Mouse (Mus musculus) adipocyte (in vitro differentiated cells): ENCODE measurements at regions not wholly inside any gene's neighbourhood (a gene's known extent, or its start where the extent isn't known, plus 50 kb on each side); places are given as distances from the start of the nearest gene placed in this dataset.

Source experiments
- DNase-seq: peaks from one replicate; pipeline ENCODE4 v3.0.0-alpha.2; 2016; ENCODE audit warnings: low spot score

DNA sequence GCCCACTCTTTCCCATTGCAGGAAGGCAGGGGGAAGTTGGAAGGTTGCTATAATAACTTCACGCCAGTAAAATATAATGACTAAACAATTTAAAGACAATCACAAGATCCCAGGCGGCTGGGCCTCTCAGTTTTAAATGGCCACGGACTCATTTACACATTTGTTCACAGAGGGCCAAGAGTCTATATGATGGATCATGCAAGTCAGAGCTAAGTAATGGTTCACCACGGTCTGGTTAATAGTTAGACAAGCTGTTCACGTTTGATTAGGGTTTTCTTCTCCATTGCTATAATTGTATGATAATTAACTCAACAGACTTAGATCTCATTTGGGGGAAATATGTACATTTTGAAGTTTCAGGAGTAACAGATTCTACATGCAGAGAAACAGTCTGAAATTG, 170.0 kb downstream of the Ppargc1a start:
- DNase-seq = no peak

DNA sequence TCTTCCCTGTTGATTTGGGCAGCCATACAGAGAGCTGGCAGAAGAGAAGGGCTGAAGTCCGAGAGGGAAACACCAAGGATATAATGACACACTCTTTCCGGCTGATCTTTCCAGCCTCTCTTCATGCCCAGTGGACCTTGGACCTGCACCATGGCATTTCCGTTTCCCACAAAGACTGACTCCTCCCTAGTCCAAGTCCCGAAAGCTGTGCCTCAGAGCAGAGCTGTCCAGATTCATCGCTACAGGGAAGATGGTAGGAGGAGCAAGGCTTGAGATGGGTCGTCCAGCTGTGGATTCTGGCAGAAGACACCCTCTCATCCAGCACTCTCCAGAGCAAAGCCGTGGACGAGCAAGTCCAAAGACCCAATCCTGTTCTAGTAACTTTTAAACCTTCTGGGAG, 176.2 kb downstream of the Ppargc1a start:
- no peak for DNase-seq

DNA sequence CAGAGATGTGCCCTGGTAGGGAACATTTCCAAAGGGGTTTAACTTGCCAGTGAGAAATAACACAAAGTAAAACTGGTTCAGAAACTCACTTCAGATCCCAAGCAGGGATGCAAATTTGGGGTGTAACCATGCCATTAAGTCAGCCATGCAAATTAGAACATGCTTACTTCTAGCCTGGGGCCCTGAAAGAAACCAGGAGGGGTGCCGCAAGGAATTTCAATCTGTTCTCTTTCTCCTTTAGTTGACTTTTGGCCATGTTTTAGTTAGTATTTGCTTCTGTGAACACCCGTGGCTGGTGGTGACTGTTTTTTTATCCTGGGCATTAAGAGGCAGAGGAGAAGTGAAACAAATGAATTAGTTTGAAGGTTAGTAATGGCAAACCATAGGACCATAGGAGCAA, 179.8 kb downstream of the Ppargc1a start:
- DNase-seq = no peak

DNA sequence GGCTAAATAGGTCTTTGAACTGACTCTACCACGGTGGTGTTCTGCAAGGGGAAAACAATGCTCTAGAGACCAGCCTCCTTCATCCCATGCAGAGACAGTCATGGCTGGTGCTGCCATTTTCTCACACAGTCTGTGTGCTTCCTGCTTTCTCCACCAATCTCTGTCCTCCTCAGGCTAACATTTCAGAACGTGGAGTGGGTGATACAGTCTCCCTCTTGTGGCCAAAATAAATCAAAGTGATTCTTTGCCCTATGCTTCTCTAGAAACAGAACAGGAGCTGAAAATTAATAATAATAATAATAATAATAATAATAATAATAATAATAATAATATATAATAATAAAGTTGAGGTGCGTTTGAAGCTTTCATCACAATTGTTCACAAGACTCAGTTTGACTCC, 181.1 kb downstream of the Ppargc1a start:
- peak; percentile 54 for DNase-seq

DNA sequence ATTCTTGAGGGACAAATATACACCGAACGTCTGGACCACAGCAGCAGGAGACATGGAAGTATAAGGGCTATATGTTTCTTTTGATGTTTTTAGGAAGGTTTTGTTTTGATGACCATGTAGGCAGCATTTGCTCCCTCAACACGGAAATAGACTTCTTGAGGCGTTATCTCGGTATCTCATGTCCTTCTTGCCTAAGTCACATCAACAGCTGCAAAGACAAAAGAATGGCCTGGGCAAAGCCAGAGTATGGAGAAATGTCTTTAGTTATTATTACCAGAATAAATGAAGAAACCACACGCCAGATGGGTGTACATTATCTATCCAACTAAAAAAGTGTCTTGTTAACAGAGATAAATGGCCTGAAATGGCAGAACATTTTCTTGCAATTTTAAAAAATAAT, 183.2 kb downstream of the Ppargc1a start:
- DNase-seq = no peak

DNA sequence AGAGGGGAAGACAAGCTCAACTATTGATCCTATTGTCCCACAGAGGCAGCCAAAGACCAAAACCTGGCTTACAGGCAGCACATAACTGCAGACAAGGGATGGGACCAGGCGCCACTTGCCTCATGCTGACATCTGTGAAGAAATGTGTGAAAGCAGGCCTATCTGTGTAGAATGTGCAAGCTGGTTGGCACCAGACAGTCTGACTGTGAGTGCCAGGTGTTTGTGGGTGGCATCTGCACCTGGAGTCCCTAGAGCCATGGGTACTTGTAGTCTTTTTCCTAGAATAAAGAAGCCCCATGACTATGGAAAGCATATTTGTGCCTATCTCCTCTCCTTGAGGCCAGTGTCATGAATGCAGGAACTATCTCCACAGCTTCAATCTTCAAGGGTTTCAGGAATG, 208.4 kb downstream of the Ppargc1a start:
- no peak for DNase-seq

DNA sequence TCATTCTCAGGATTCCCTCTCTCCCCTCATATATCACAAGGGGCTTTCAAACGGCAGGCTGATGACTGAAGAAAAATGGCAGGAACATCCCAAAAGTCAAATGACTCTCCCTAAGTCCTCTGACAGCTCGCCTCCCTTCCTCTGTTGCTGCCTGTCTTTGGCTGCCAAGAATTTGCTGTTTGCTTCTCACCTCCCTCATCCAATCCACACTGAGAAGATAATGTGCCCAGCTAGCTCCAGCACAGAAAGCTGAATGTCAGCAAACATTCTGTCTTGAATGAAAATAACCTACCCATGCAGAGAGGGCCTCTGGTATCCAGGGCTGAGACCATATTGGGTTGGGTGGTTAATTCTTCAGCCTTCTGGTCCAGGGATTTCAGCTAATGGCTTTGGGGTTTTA, 219.3 kb downstream of the Ppargc1a start:
- DNase-seq = no peak

DNA sequence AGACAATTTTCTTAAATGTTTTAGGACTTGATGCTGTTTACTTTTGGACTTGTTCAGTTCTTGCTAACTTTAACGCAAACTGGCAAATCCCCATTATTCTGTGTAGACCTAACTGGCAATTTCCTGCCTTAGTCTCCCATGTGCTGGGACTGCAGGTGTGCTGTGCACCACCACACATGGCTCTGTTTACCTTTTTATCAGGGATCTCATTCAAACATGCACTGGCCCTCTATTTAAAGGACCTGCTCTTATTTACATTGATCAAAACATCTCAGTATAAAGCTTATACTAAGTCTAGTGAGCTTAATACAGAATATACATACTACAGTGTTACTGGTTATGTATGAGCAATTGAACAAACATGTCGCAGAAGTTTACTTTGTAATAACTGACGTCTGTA, 238.4 kb downstream of the Ppargc1a start:
- DNase-seq = no peak

DNA sequence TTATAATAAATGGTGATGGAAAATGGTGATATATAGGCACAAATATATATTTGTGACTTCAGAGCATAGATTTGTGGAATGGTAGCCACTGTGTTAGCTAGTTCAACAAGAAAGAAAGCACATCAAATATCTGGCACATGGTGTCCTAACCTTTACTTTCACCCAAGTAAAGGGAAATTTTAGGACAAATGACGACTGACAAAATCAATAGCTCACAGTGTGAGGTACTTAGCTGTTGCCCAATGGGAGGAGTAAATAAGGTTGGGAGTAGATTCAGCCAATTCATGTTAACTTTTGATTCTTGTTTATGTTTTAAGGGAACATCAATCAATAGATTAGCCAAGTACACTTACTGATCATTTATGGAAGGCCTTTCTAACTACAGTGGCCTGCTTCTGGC, 278.3 kb downstream of the Ppargc1a start:
- no peak for DNase-seq

DNA sequence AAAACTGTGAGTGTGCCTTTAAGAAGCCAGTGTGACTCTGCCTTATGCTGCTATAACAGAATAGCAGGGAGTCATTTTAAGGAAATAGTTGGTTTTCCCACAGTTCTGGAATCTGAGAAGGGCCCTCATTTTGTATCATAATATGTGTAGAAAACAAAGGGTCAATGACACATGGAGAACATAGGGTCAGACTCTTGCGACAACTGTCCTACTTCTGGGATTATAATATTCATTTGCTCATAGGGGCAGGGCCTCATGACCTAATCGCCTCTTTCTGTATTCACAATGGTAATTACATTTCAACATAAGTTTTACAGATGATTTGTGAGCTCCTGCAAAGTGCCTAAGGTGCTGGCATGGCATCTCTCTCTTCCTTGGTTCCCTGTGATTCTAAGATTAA, 279.3 kb downstream of the Ppargc1a start:
- no peak for DNase-seq

DNA sequence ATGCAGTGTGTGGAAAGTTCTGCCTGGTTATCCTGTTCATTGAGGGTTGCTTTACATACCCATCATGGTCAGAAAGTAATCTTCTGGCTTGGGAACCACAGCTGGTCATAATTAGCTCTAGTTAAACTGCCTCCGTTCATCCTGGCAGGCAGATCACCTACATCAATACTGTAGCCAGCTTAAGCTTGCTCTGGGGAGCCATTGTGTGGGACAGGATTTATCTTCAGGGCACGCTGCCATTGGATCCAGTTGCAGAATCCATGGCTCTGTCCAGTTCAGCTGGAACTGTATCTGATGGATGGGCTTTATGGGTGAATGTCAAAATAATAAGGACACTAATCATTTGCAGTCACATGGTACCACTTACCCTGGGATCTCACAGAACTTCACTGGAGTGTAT, 326.4 kb downstream of the Ppargc1a start:
- peak; percentile 67 for DNase-seq

DNA sequence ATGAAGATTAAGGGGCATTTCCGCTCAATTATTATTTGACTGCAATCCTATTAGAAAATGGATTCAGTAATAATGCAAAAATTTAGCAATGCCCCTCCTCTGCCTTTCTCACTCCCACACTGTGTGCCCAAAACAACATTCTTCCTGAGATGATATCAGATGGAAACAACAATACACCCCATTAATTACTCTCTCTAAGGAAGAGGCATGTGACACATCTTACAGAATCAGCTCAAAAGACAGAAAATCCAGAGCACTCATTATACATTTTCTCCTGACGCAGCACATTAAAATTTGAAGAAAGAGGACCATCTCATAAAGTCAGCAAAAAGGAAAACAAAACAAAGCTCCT, 333.5 kb downstream of the Ppargc1a start:
- no peak for DNase-seq

DNA sequence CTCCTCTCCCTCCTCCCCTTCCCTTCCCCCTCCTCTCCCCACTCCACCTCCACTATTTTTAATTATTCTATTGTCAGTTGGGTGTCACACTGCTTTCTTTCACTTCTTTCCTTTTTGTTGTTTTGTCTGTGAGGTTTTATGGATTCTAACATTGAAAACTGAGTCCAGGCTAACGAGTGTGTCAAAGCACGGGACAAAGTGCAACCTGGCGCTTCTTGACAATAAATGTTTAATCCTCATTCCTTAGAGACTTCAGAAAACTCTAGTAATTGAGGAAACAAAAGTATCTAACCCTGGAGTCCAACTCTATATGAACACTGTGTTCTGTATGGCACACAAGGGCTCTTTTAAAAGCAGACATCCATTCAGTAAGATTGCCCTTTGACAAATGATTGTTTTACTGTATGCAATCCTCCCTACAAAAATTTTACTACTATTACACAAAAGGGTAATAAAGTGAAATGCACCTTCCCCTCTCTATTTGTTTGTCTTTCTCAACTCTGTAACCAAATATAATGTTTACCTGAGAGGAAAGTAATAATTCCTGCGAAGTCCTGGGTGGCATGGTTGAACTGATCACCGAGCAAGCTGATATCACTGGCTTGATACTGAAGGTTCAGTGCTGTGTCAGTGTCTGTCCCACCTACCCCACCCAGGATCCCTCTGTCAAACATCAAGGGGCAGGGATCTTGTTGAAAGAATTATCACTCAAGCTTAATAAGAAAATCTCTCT, 334.1 kb downstream of the Ppargc1a start:
- DNase-seq = no peak

DNA sequence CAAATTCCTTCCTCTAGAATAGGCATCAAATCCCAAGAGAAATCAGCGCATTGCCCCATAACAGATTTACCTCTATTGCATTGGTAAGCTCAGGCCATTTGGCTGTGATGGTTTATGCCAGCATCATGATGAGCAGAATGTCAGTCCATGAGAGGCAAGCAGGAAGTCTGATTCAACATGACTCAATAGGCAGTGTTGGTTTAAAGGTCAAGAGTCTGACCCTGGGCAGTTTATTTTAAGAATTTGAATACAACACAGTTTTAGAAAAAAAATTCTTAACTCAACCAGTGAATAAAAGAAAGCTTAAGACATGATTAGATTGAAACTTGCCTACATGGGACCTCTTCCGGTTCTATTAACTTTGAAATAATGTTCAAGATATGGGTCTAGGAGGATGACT, 337.7 kb downstream of the Ppargc1a start:
- DNase-seq = no peak

DNA sequence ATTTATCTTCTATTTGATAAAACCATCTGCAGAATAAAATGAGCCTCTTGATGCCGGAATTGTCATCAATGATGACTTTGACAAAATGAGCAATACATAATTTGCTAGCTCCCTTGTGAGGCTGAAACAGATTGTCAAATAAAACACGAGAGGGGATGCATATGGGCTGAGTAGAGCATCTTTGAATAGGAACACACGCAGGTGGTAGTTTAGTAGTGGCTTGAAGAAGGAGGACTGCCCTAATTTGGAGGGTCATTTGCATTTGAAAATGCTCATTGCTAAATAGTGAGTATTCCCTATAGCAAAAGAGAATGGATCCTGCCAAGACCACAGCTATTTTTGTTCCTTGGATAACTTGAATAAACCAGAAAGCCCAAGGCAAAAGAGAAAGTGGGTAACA, 339.5 kb downstream of the Ppargc1a start:
- DNase-seq = no peak

DNA sequence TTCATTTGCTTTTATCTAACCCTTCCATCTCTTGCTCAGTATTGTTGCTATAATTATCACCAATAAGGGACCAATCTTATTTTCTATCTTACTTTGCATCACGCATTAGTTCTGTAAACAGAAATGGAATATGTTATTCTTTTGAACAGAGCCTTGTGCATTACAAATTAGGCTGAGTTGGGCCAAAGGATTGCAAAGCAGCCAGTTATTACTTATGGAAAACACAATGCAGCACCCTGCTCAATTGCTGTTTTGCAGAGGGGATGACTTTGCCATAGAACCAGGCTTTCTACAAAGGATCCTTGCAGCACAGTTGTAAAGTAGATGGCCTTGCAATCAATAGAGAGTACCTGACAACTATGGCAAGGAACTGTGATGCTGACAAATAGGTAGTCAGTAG, 364.3 kb downstream of the Ppargc1a start:
- DNase-seq = no peak

DNA sequence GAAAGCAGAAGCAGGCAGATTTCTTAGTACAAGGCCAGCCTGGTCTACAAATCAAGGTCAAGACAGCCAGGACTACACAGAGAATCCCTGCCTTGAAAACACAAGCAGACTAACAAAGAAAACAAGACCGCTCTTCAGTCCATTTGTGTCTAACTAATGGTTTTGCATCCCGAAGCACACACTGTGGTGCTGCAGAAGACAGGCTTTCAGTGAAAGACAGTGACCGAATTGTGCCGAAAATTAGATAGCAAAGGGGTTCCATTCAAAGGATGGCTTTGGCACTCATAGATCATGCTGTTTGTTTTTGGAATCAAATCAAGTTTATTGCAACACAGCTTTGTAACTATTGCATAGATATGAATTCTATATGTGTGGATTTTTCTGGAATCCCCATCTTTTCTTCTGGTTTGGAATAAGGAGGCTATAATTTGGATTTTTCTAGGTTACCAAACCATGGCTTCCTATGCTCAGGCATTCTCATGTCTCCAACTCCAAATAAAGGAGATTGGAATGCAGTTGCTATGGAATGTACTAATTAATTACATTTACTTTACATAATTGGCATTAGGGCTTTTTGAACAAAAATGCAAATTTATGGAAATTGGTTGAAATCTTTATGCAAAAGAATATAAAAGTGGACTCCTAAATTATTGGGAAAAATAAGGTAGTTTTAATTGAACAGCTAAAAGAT, 364.9 kb downstream of the Ppargc1a start:
- no peak for DNase-seq

DNA sequence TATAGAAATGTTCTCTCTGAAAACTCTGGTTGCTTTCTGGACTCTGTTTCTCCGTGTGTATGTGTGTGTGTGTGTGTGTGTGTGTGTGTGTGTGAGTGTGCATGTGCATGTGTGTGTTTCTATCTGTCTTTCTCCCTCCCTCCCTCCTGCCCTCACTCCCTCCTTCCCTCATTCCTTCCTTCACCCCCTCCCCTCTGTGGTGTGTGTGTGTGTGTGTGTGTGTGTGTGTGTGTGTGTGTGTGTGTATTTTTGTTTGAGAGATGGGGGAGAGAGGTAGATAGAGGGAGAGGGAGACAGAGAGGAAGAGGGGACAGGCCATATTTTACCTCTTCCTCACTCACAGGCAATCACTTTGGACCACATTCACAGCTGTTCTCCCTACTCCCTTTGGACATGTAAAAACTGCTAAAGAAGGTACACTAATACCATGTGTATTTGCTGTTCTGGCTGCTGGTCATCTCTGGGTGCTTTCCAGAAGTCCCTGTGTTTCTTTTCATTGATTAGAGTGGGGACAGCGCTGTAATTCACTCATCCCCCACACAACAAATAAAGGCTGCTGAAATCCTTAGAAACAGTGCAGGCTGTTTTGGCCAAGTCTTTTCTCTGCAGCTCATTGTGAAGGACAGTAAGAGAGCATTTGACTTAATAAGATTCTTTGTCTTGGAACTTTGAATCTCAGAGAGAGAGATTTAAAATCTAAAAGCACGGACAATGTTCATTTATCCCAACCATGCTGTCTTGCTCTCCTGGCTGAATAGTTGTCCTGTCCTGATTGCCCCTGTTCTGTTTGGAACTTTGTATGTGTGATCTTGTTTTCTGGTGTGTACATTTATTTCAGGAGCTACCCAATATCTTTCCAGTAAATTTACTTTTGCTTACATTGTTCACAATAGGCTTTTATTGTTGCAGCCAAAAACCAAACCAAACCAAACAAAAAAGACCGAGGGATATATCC, 370.9 kb downstream of the Ppargc1a start:
- DNase-seq = no peak

DNA sequence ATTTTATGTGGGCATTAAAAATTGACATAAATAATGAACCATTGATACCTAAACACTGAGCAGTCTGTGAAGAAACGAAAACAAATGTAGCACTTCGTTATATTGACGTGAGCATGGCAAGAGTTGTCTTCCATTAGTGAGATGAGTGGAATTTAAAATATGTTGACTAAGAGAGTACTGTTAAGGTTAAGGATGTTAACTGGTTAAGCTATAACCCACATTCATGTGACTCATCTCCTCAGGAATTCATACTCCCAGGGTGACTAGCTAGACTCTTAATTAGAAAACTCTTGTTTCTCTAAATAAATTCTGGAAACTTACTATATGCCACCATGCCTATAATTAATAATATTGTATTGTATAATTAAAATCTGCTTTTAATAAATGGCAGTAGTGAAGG, 376.9 kb downstream of the Ppargc1a start:
- no peak for DNase-seq

DNA sequence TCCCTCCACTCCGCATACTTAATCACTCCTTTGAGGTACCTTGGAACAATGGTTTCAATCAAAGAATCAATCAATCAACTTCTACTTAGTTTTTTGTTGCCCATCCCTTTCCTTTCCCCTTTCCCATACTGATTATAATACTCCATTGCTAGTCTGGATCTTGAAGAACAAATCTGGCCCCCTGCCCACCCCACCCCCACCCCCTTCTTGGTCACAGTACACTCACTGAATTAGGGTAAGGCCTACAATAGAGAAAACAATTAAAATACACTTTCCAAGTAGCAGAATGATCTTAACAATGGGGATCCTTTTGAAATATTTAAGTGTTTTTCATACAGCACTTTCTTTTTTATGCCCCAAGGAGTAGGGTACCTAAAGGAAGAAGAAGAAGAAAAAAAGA, 397.7 kb downstream of the Ppargc1a start:
- no peak for DNase-seq

DNA sequence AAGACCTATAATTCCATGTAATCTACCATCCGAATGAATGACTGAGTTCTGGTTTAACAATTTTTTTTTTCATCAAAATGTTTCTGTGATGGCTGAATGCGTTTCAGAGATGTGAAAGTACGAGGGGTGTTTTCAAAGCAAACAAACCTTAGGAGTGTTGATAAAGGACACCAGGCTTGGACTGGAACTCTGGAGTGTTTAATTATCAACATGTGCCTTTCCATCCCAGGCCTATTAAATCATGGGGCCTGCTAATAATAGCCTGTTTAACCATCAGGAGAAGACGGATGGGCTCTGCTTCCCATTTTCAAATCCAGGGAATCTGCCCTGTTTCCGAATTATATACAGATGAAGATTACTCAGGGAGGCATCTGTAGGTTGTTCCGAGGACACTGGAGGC, 399.3 kb downstream of the Ppargc1a start:
- DNase-seq = no peak

DNA sequence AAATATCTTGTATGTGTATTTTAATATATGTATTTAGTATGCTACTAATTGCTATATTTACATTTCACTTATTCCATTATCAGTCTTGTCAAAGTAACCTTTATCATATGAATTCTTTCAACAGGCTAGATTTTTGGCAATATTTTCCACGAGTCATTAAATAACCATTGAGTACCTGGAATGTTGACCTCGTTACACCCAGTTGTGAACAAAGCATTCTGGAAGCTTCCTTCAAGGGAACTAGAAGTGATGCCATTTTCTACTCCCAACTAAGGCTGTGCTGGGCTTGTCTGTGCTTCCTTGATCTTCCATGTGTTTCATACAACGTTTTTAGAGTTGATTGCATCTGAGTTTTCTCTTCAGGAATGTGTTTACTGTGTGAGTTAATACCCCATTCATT, 410.6 kb downstream of the Ppargc1a start:
- DNase-seq = no peak

DNA sequence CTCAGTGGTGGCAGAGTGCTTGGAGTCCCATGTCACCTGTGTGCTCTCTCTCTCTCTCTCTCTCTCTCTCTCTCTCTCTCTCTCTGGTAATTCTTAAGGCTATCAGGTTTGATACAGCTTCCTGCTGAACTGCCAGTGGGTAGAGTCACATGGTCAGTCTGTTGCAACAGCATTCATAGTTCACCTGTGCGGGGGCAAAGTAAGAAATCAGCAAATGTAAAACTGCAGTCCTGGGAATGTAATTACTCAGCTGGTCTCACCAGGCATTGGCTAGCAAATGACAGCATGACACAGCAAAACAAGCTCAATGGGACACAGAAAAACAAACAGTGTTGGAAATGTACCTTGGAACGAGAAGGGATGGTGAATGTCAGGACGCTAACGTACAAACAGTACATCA, 422.7 kb downstream of the Ppargc1a start:
- no peak for DNase-seq
